Mouse (Mus musculus) lung, postnatal 0 days (tissue): ENCODE data around the gene C2cd2.

Source experiments
- CTCF ChIP-seq: IDR thresholded peaks from 2 replicates; pipeline ENCODE4 v1.5.1; 2016; ENCODE audit warnings: antibody characterized with exemption, mild to moderate bottlenecking
- EP300 ChIP-seq: IDR thresholded peaks from 2 replicates; pipeline ENCODE4 v1.6.1; 2016; ENCODE audit warnings: antibody characterized with exemption, mild to moderate bottlenecking, control low read depth

- TF ChIP-seq CTCF (no peak), EP300 (no peak)
These were observed 130.2 kb downstream of the C2cd2 start for GRCm38 (mm10) chr16:97832154-97832553.
